Mouse (Mus musculus) gastrocnemius, postnatal 25 days (tissue): ENCODE data around the gene Mgat4c. TPM values are rescaled to one million over a fixed set of nuclear protein-coding genes. Genes with fewer than 3 reads are reported as not detected.

Source experiments
- microRNA-seq, 2 experiments: library from miRNA; unstranded; fragments of <30 nt; microRNA quantifications; one replicate each; pipeline ENCODE4 v1.2.0; 2021; ENCODE audit warnings: borderline replicate concordance in 2 of 2
- total RNA-seq, 2 experiments: library from RNA; stranded (reverse); gene quantifications; 1 replicate in 1 of 2; 2 replicates in 1 of 2; pipeline ENCODE4 v1.2.3; 2021

Gene Mgat4c
- total RNA-seq, 2 experiments from 2014 or later, result not detected

Small RNA genes within 50 kb of the gene (microRNA-seq; reads per million reads assigned to microRNA genes)
- 0 to 2.2 reads per million in 2 experiments for gene Mir3059
